ENCODE assay signal across 9 mouse cellular contexts in genomic region chr7:28941129-28941528, GRCm38 (mm10). TPM values are rescaled to one million over a fixed set of nuclear protein-coding genes. Genes with fewer than 3 reads are reported as not detected.
DNase-seq lines count a peak whose midpoint lies in the region; ATAC-seq and TF ChIP-seq lines count a peak whose summit lies in the region.
"Had no signal": no experiment of that assay in that cellular context is flagged by ENCODE, and none has a peak within 500 bp of the region (broad histone marks: within the 10 kb centered on the region; RNA-seq: fewer than 3 reads in every experiment).

No protein-coding gene starts in this region.

- 0 out of 2 replicates have a peak overlapping the region, but pooled peaks have one; percentile 0 for H3K4me2 ChIP-seq in heart, embryonic 13.5 days
- no peak overlapping the region for H3K4me2 ChIP-seq in limb, embryonic 12.5 days
- no peak overlapping the region for H3K4me2 ChIP-seq in midbrain, embryonic 14.5 days (ENCODE audit: low read length)

- peak overlapping the region; percentile 99 for H3K27ac ChIP-seq in heart, embryonic 13.5 days (replicated peaks)
- peak overlapping the region; percentile 34 for H3K27ac ChIP-seq in spleen, adult 2 months (ENCODE audit: insufficient read depth, low read length)
- peak overlapping the region; percentile 64; the same call in 1 of the 2 replicates for H3K27ac ChIP-seq in limb, embryonic 12.5 days
- no peak overlapping the region for H3K27ac ChIP-seq in midbrain, embryonic 14.5 days (replicated peaks; ENCODE audit: low read depth, low read length)

- DNase-seq in heart, postnatal 14 days: no peak
- no peak for DNase-seq in spleen, adult 2 months (ENCODE audit: low read depth in 1 of 2, low spot score in 2 of 2)
- DNase-seq in spleen, postnatal 10 days (ENCODE audit: low spot score in 2 of 2): no peak
- no peak for DNase-seq in adrenal gland, adult 2 months
- DNase-seq in midbrain, embryonic 14.5 days: no peak
- DNase-seq in ovary, postnatal 10 days (ENCODE audit: low spot score): no peak
- DNase-seq: adrenal gland, adult 8-10 months had no signal

- no peak overlapping the region for H3K4me3 ChIP-seq in heart, embryonic 13.5 days
- no peak overlapping the region for H3K4me3 ChIP-seq in spleen, adult 2 months (ENCODE audit: extremely low read depth, insufficient read depth, insufficient read length)
- H3K4me3 ChIP-seq in limb, embryonic 12.5 days (replicated peaks): no peak overlapping the region
- H3K4me3 ChIP-seq in midbrain, embryonic 14.5 days (replicated peaks; ENCODE audit: low read depth, low read length): no peak overlapping the region

- no peak for TF ChIP-seq CTCF in spleen, adult 2 months (IDR thresholded peaks at IDR 0.05; ENCODE audit: extremely low read depth, insufficient read depth, insufficient read length, insufficient replicate concordance)

- H3K36me3 ChIP-seq in heart, embryonic 13.5 days: peaks cover 35% of the 10 kb centered on the region
- peaks cover 5% of the 10 kb centered on the region; the same call in 1 of the 2 replicates for H3K36me3 ChIP-seq in spleen, adult 2 months (ENCODE audit: control insufficient read depth, insufficient read depth, low read length)
- H3K36me3 ChIP-seq in limb, embryonic 12.5 days: peaks cover 33% of the 10 kb centered on the region; the same call in 1 of the 2 replicates
- no peaks in the 10 kb centered on the region for H3K36me3 ChIP-seq in midbrain, embryonic 14.5 days (ENCODE audit: control insufficient read depth, insufficient read depth, low read length)

- peaks cover 100% of the 10 kb centered on the region for H3K4me1 ChIP-seq in heart, embryonic 13.5 days
- peaks cover 7% of the 10 kb centered on the region for H3K4me1 ChIP-seq in spleen, adult 2 months (ENCODE audit: control insufficient read depth, insufficient read depth, insufficient read length)
- H3K4me1 ChIP-seq in limb, embryonic 12.5 days (replicated peaks): peaks cover 75% of the 10 kb centered on the region
- H3K4me1 ChIP-seq in midbrain, embryonic 14.5 days (ENCODE audit: control insufficient read depth, insufficient read depth, low read length): no peaks in the 10 kb centered on the region

- H3K9me3 ChIP-seq in heart, embryonic 13.5 days: no peaks in the 10 kb centered on the region
- no peaks in the 10 kb centered on the region for H3K9me3 ChIP-seq in limb, embryonic 12.5 days
- no peaks in the 10 kb centered on the region for H3K9me3 ChIP-seq in midbrain, embryonic 14.5 days (ENCODE audit: control insufficient read depth, low read length)

- intact Hi-C loops in heart, postnatal 14 days (cut with DNase I): no loop called here

- no peak for ATAC-seq in heart, embryonic 13.5 days (ENCODE audit: extremely low read depth, insufficient number of reproducible peaks, low FRiP score, low TSS enrichment)
- ATAC-seq in limb, embryonic 12.5 days (ENCODE audit: insufficient number of reproducible peaks, insufficient read depth, low FRiP score, low TSS enrichment, low read depth): no peak
- no peak for ATAC-seq in midbrain, embryonic 14.5 days (ENCODE audit: low FRiP score, low TSS enrichment)

- no peak for TF ChIP-seq POLR2A in spleen, adult 2 months (IDR thresholded peaks at IDR 0.05; ENCODE audit: low read depth, low read length)

- WGBS in heart, embryonic 13.5 days: 36% methylated on average over 4 of the region's 4 CpGs
- 90% methylated on average over 4 of the region's 4 CpGs for WGBS in spleen, adult 2 months
- WGBS in limb, embryonic 12.5 days: 82% methylated on average over 4 of the region's 4 CpGs
- 91% methylated on average over 4 of the region's 4 CpGs for WGBS in midbrain, embryonic 14.5 days

- peak overlapping the region; percentile 74 for H3K9ac ChIP-seq in heart, embryonic 13.5 days
- H3K9ac ChIP-seq in limb, embryonic 12.5 days (replicated peaks): no peak overlapping the region
- H3K9ac ChIP-seq in midbrain, embryonic 14.5 days (replicated peaks; ENCODE audit: low read length): no peak overlapping the region

- no peaks in the 10 kb centered on the region for H3K27me3 ChIP-seq in heart, embryonic 13.5 days (replicated peaks)
- H3K27me3 ChIP-seq in spleen, adult 2 months (ENCODE audit: control insufficient read depth, insufficient read depth, low read length): no peaks in the 10 kb centered on the region
- H3K27me3 ChIP-seq in limb, embryonic 12.5 days: no peaks in the 10 kb centered on the region
- no peaks in the 10 kb centered on the region for H3K27me3 ChIP-seq in midbrain, embryonic 14.5 days (ENCODE audit: control insufficient read depth, insufficient read depth, low read length)

RNA-seq across cellular contexts. Expression of gene Actn4, which starts 21.0 kb away (rescaled TPM):
- 259 and 266 TPM in 2 replicates for polyA plus RNA-seq in heart, embryonic 13.5 days (2015; fragmentation: Nextera tagmentation; extraction: Ambion mirVana)
- 100 to 1,000 TPM; 110 to 127 TPM for total RNA-seq in heart, postnatal 14 days (2021)
- polyA plus RNA-seq in spleen, adult 2 months (2012; rRNA removed): 156 and 192 TPM in 2 replicates
- 269 and 283 TPM in 2 replicates for polyA plus RNA-seq in limb, embryonic 12.5 days (2016; fragmentation: Nextera tagmentation; extraction: Ambion mirVana)
- total RNA-seq in adrenal gland, adult 2 months (2021): 100 to 1,000 TPM; 247 to 264 TPM
- 301 and 316 TPM in 2 replicates for polyA plus RNA-seq in adrenal gland, adult 2 months (2012; rRNA removed)
- 102 and 118 TPM in 2 replicates for polyA plus RNA-seq in midbrain, embryonic 14.5 days (2014; fragmentation: Nextera tagmentation; extraction: Ambion mirVana)

RNA-seq across cellular contexts. Expression of gene Eif3k, which starts 40.5 kb away (rescaled TPM):
- 257 and 300 TPM in 2 replicates for polyA plus RNA-seq in heart, embryonic 13.5 days (2015; fragmentation: Nextera tagmentation; extraction: Ambion mirVana)
- total RNA-seq in heart, postnatal 14 days (2021): 100 to 1,000 TPM; 157 to 159 TPM
- 218 and 234 TPM in 2 replicates for polyA plus RNA-seq in spleen, adult 2 months (2012; rRNA removed)
- polyA plus RNA-seq in limb, embryonic 12.5 days (2016; fragmentation: Nextera tagmentation; extraction: Ambion mirVana): 438 and 440 TPM in 2 replicates
- 100 to 1,000 TPM; 259 to 280 TPM for total RNA-seq in adrenal gland, adult 2 months (2021)
- polyA plus RNA-seq in adrenal gland, adult 2 months (2012; rRNA removed): 118 and 138 TPM in 2 replicates
- polyA plus RNA-seq in midbrain, embryonic 14.5 days (2014; fragmentation: Nextera tagmentation; extraction: Ambion mirVana): 320 and 343 TPM in 2 replicates

RNA-seq across cellular contexts. Expression of gene Map4k1, which starts 40.7 kb away (rescaled TPM):
- polyA plus RNA-seq in heart, embryonic 13.5 days (2015; fragmentation: Nextera tagmentation; extraction: Ambion mirVana): 3.4 and 5.3 TPM in 2 replicates
- total RNA-seq in heart, postnatal 14 days (2021): 1 to 10 TPM in 1 of 2 experiments, under 1 TPM in 1; 0.96 to 2.4 TPM
- 174 and 236 TPM in 2 replicates for polyA plus RNA-seq in spleen, adult 2 months (2012; rRNA removed)
- polyA plus RNA-seq in limb, embryonic 12.5 days (2016; fragmentation: Nextera tagmentation; extraction: Ambion mirVana): 10.9 and 11.9 TPM in 2 replicates
- 1 to 10 TPM in 1 of 2 experiments, under 1 TPM in 1; 0.37 to 1.3 TPM for total RNA-seq in adrenal gland, adult 2 months (2021)
- 2.2 TPM in 2 replicates for polyA plus RNA-seq in adrenal gland, adult 2 months (2012; rRNA removed)
- 5.5 and 10.2 TPM in 2 replicates for polyA plus RNA-seq in midbrain, embryonic 14.5 days (2014; fragmentation: Nextera tagmentation; extraction: Ambion mirVana)

RNA-seq across cellular contexts. Expression of gene Capn12, which starts 59.9 kb away (rescaled TPM):
- polyA plus RNA-seq in heart, embryonic 13.5 days (2015; fragmentation: Nextera tagmentation; extraction: Ambion mirVana): 0.15 and 0.38 TPM in 2 replicates
- total RNA-seq in heart, postnatal 14 days (2021): under 1 TPM; 0.27 to 0.36 TPM
- 0.13 and 0.14 TPM in 2 replicates for polyA plus RNA-seq in spleen, adult 2 months (2012; rRNA removed)
- 0.26 and 0.29 TPM in 2 replicates for polyA plus RNA-seq in limb, embryonic 12.5 days (2016; fragmentation: Nextera tagmentation; extraction: Ambion mirVana)
- under 1 TPM in 1 of 2 experiments, not detected in 1; 0.14 TPM for total RNA-seq in adrenal gland, adult 2 months (2021)
- polyA plus RNA-seq in adrenal gland, adult 2 months (2012; rRNA removed): 0.48 and 0.80 TPM in 2 replicates
- 0.33 and 0.55 TPM in 2 replicates for polyA plus RNA-seq in midbrain, embryonic 14.5 days (2014; fragmentation: Nextera tagmentation; extraction: Ambion mirVana)

Comparison
In these comparisons a context has a peak if more than half of its experiments do, and no peak if none do; other contexts are left out.
1. RNA of gene Map4k1, which starts 40.7 kb away (polyA plus RNA-seq): 174 to 236 TPM in spleen, adult 2 months; 10.9 to 11.9 TPM in limb, embryonic 12.5 days, 5.5 to 10.2 TPM in midbrain, embryonic 14.5 days, 3.4 to 5.3 TPM in heart, embryonic 13.5 days and 2.2 TPM in adrenal gland, adult 2 months; every median in the first group is over 10 times any median in the second.